Mouse (Mus musculus) granulocyte monocyte progenitor cell, adult 5-6 weeks (primary cell): ENCODE measurements at regions not wholly inside any gene's neighbourhood (a gene's known extent, or its start where the extent isn't known, plus 50 kb on each side); places are given as distances from the start of the nearest gene placed in this dataset.

Experiments
- ATAC-seq: replicated peaks from 2 replicates; pipeline ENCODE4 v1.8.0; 2016; ENCODE audit warnings: mild to moderate bottlenecking, moderate TSS enrichment, inconsistent platforms; ENCODE audit not compliant: poor library complexity, severe bottlenecking

GRCm38 (mm10) chr11:52685436-52685835, 79.0 kb upstream of the Fstl4 start:
- ATAC-seq, result no peak

- no peak for ATAC-seq
Observed at GRCm38 (mm10) chr11:52692701-52693100, 71.7 kb upstream of the Fstl4 start.

GRCm38 (mm10) chr11:52701682-52702081, 62.8 kb upstream of the Fstl4 start:
- ATAC-seq, result no peak

GRCm38 (mm10) chr11:52703391-52703790, 61.0 kb upstream of the Fstl4 start:
- no peak for ATAC-seq
